Mouse (Mus musculus) cerebral cortex, adult 2 months (tissue): ENCODE results near the gene Eif4a1.

Source experiments
- WGBS: fragments of 180-500 bp; shearing (Covaris S2); methylation state at CpG from one replicate; pipeline ENCODE4 v1.1.7; 2018; 5-methylcytosine and 5-hydroxymethylcytosine counted together

Gene Eif4a1

GRCm38 (mm10) chr11:69699595-69699994 is 27.4 kb upstream of the Eif4a1 start:
- WGBS, result 84% methylated on average over 1 of the region's 1 CpGs

DNA sequence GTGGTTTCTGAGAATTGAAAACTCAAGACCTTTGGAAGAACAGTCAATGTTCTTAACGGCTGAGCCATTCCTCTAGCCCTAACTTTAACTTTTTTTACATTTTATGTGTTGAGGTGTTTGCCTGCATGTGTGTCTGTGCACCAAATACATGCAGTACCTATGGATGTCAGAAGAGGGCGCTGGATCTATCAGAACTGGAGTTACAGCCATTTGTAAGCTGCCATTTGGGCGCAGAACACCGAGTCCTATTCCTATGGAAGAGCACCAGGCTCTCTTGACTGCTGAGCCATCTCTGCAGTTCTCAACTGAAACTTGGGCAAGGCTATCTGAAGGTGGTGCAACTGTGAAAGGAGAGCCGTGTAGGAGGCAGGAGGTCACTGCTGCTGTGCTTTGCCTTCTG is 26.4 kb upstream of the Eif4a1 start:
- WGBS, result 79% methylated on average over 5 of the region's 5 CpGs

DNA sequence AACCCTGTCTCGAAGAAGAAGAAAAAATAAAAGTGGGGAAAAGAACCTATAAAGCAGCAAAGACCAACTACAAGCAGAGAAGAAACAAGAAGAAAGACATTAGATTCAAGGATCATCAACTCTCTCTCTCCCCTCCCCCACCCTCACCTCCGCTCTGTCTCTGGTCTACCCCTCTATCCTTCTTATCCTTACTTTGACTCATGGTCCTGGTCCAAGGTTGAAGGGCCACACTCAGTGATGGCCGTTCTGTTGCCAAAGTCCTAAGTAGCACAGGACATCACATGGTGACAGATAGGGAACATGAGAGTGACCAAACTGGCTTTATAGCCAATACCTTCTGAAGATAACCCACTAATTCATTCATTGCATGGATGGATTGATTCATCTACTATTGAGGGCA is 25.2 kb upstream of the Eif4a1 start:
- 95% methylated on average over 3 of the region's 3 CpGs for WGBS

DNA sequence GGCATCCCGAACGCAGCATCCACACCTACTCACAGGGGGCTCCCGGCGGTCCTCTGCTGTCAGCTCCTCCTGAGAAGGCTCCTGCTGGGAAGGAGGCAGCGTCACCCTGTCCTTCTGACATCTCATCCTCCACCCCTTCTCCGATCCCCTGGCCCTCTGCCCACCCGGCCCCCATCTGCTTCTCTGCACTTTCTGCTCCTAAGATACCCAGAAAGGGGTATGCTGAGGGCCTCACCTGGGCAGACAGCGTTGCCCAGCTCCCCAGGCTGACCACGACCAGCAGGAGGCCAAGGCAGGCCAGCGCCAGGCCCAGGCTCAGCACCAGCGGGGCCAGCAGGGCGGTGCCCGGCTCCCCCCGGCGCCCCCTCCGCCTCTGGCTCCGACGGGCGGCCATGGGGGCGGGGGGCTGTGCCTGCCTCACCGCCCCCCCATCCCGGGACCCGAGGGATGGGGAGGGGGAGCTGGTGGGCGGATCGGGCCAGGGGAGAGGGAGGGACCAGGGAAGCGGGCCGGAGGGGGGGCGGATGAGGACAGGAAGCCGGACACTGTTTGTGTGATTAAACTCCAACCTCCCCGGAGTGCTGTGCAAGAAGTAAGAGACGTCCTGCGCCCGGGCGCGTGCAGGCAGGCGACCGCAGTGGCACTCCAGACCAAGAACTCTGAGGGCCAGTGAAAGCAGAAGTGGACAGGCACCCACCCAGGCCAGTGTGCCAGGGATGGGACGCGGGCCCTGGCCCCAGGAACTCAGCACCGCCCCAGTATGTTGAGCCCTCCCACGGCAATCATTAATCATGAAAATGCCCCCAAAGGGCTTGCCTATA is 23.3 kb upstream of the Eif4a1 start, which contains the start of the genes Tnfsf12 and Tnfsfm13:
Tnfsf12 (minus strand) TSS at position 489 of the 821 bp plus-strand sequence.
Tnfsfm13 (minus strand) TSS at position 738 of the 821 bp plus-strand sequence.
- 4% methylated on average over 41 of the region's 41 CpGs for WGBS

DNA sequence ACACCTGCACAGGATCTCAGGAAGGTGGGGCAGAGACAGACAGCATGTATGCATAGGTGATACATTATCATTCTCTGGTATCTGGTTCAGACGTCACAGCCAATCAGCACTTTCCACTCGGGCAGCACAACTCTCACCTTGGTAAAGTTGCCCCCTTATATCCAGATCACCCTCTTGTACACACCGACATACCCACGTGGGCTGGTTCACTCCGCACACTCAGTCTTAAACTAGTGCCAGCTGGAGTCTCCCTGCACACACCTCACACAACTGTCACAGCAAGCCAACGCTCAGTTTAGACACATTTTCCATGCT is 22.8 kb upstream of the Eif4a1 start:
- 14% methylated on average over 6 of the region's 6 CpGs for WGBS

- WGBS, result 80% methylated on average over 11 of the region's 11 CpGs
Observed at GRCm38 (mm10) chr11:69693421-69693965, 21.3 kb upstream of the Eif4a1 start.

DNA sequence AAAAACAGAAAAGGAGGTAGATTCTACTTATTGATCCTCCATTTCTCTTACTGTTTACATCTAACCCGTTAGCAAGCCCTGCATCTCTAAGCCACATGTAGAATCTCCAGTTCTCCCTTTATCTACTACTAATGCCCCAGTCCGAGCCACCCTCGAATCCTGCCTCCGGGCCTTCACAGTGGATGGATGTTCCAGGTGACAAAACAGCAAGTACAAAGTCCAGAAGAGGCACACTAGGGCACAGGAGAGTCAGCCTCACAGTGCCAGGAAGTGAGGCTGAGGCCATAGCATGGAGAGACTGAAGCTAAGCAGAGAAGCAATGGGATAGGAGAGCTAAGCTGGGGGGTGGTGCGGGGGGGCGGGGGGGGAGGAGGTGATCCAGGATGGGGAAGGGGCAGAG is 20.6 kb upstream of the Eif4a1 start:
- 87% methylated on average over 6 of the region's 6 CpGs for WGBS

- WGBS, result 79% methylated on average over 9 of the region's 9 CpGs
Observed at GRCm38 (mm10) chr11:69692196-69692811, 20.1 kb upstream of the Eif4a1 start.

DNA sequence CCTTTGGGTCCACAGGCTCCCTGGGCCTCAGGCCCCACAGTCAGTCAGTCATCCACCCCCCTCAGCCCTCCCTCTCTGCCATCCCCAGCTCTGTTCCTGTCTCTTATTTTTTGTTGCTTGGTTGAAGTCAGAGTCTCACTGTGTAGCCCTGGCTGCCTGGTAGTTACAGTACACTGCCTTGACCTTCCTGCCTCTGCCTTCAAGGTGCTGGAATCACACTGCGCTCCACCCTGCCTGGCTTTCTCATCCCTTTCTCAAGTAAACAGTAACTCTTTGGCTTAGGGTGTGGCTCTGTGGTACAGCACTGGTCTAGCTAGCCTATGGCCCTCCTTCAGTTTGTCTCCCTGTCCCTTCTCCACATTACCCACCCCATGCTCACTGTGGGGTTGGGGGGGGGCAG is 17.7 kb upstream of the Eif4a1 start:
- WGBS, result 100% methylated on average over 1 of the region's 1 CpGs

- WGBS, result 80% methylated on average over 5 of the region's 5 CpGs
Observed at GRCm38 (mm10) chr11:69687061-69687460, 14.8 kb upstream of the Eif4a1 start.

DNA sequence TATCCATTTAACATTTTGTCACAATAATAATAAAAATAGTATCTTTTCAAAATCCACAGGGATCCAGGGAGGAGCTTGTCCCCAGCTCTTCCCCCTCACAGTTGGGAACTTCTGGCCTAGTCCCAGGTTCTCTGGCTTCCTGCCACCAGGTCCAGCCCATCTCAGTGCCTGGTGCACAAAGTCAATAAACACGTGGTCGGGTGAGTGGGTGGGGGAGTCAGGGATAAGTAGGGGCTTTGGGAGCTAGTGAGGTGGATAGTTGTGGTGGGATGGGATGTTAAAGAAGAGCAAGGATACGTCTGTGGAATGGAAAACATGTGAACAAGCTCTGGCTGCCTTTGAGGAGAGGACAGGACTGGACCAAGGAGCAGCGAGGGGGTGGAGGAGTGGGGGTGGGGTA is 14.2 kb upstream of the Eif4a1 start:
- WGBS, result 27% methylated on average over 4 of the region's 4 CpGs

DNA sequence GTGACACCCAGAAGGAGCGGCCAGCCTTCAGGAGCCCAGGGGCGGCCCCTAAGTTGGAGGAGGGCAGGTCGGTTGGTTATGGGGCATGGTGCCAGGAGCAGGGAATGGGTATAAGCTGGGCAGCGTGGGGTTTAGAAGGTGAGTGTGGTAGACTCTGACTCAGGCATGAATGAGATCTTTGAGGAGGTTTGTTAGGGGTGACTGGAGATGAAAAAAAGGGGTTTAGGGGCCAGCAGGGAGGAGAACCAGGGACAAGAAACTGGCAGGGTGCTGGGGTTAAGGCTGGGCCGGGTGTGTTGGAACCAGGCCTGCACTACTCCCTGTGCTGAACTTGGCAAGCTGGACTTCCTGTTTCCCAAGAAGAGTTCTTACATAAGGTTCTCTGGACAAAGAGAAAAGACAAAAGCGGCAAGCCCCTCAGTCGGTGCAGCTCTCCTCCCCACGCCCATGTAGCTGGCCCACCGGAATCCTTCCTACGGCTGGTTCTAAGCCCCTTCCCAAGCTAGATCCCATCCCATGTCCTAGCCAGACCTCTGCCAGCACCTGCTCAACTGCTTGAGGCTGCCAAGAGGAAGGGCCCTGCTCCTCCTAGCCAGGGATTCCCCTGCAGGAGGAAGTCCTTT is 13.4 kb upstream of the Eif4a1 start, which contains the start of gene Tnfsf13:
Tnfsf13 (minus strand) TSS at position 259 of the 623 bp plus-strand sequence.
- WGBS, result 36% methylated on average over 10 of the region's 10 CpGs

GRCm38 (mm10) chr11:69684936-69685335 is 12.7 kb upstream of the Eif4a1 start:
- 92% methylated on average over 6 of the region's 6 CpGs for WGBS

DNA sequence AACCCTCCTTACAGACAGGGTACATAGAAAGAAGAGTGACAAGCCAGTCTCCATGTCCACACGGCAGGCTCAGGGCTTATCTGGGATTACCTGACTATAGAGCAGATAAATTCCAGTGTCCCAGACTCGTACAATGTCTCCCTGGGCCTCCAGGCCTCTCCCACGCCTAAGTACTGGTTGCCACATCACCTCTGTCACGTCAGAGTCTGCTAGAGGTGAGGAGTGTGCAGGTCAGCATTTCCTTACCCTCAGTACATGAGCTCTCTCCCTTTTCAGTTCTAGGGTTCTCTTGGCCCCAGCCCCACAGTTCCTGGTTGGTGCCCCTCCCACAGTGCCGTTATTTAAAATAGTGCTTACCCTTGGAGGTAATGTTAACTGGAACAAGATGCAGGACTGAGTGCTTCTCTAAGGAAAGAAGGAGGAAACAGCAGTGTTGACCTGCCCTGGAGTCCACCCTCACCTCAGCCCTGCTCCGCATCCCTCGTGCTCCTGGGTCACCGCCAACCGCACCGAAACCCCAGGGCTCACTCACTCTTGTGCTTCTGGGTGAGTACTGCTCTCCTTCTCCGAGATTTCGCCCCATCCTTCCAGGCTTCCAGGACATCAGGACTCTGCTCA is 12.0 kb upstream of the Eif4a1 start:
- 88% methylated on average over 12 of the region's 12 CpGs for WGBS

DNA sequence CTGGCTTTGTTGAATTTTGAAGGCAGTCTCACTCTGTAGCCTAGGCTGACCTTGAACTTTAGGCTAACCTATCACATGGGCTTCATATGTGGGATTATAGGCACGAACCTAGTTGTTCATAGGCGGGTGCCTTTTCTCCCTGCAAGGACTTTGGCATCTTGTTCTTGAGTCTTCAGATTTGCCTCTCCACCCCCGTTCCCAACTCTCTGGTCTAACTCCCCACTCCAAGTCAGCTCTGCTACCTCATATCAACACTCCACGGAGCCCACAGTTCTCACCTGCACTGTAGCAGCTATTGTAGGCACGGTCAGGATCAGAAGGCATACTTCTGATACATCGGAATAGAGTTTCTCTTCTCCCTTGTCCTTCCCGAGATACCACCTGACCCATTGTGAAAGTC is 11.4 kb upstream of the Eif4a1 start:
- 84% methylated on average over 7 of the region's 7 CpGs for WGBS

DNA sequence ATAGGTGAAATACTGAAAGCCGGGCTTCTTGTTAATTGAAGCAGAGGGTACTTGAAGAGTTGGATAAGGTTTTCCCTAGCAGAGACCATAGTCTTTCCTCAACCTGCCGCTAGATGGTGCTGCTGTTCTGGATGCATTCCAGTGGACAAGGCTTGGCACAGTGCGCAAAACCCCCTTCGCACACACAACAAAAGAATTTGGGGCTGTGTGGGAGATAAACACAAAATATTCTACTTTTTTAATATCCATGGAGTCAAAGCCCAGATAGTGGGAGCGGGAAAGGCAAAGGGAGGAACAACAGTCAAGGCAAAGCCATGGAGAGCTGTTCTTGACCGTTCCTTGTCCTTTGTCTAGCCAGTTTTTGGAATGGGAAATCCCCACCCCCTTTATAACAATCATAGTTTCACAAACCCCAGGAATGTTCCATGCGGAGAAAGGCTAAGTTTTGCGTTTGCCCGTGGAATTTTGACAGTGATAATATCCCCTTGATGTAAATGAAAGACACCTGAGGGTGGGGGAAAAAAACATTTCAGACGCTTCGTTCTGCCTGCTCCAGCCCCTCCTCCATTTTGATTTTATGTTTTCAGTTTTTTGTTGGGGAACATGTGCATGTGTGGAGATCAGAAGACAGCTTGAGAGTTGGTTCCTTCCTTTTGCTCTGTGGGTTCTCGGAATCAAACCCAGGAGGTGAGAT is 10.8 kb upstream of the Eif4a1 start:
- 14% methylated on average over 12 of the region's 12 CpGs for WGBS

GRCm38 (mm10) chr11:69682209-69682839 is 10.1 kb upstream of the Eif4a1 start:
- 15% methylated on average over 24 of the region's 24 CpGs for WGBS

GRCm38 (mm10) chr11:69681314-69682208 is 9.3 kb upstream of the Eif4a1 start, which contains the start of gene Senp3:
Senp3 (minus strand) TSS chr11:69682084.
- WGBS, result under 1% methylated on average over 80 of the region's 80 CpGs

DNA sequence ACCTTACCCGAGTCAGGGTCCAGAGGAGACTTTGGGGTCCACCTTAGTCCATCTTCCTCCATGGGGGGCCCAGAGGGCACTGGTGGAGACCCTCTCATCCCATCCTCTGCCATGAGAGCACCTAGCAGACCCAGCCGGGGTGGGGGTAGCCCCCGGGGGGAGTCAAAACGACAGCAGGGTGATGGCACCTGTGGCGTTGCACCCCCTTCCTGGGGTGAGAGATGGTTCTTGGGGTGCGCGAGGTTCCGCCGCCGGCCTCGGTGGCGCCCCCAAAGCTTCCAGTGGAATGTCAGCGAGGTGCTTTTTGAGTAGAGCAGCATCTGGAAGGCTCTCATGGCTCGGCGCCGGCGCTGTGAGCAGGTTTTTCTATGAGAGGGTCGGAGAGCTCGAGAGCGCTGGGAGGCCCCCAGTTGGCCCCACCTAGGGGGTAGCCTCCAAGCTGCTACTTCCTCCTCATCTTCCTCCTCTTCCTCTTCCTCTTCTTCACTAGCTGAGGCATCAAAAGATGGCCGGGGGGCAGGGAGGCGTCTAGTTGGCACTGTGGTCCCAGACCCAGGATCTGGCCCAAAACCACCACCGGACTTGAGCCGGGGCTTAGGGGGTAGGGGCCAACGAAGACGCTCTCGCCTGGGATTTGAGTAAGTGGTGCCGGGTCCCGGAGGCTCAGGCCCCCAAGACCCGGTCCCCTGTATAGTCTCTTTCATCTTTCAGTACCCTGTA is 8.1 kb upstream of the Eif4a1 start:
- 89% methylated on average over 30 of the region's 30 CpGs for WGBS
